Mouse (Mus musculus): ENCODE data around the gene Scamp4. TPM values are rescaled to one million over a fixed set of nuclear protein-coding genes. Genes with fewer than 3 reads are reported as not detected.

Gene Scamp4
- 60.1 and 68.4 TPM in 2 replicates for polyA plus RNA-seq (2015; fragmentation: Nextera tagmentation; extraction: Ambion mirVana)

- H3K27ac ChIP-seq (ENCODE audit: low read length), result peak within 1 kb of the TSS; percentile 82
- H3K36me3 ChIP-seq (ENCODE audit: control insufficient read depth, insufficient read depth), result peaks cover 16% of the 10 kb centered on the region
- peak within 1 kb of the TSS; percentile 85 for H3K9ac ChIP-seq (ENCODE audit: low read length)
- H3K4me3 ChIP-seq (ENCODE audit: low read length), result peak within 1 kb of the TSS; percentile 91
- H3K4me1 ChIP-seq (ENCODE audit: control insufficient read depth, insufficient read depth, low read length), result peaks cover 15% of the 10 kb centered on the region
- ATAC-seq (replicated peaks; ENCODE audit: extremely low read depth, insufficient read depth, low FRiP score), result peak; percentile 95
- H3K27me3 ChIP-seq (ENCODE audit: control insufficient read depth, insufficient read depth, low read length), result no peaks in the 10 kb centered on the region
- no peaks in the 10 kb centered on the region for H3K9me3 ChIP-seq (replicated peaks; ENCODE audit: control insufficient read depth, low read length)
- H3K4me2 ChIP-seq (ENCODE audit: low read depth, low read length), result peak within 1 kb of the TSS; percentile 94
- WGBS, result under 1% methylated on average over 54 of the region's 54 CpGs
These were observed at the start of gene Scamp4, which contains the start of gene Adat3 for GRCm38 (mm10) chr10:80602698-80603325. TSS of gene Scamp4 (plus strand) at chr10:80602872. TSS of gene Adat3 (plus strand) at chr10:80602880.

GRCm38 (mm10) chr10:80553575-80553974 is 49.1 kb upstream of the Scamp4 start:
- 54% methylated on average over 8 of the region's 8 CpGs for WGBS

GRCm38 (mm10) chr10:80553997-80554396 is 48.7 kb upstream of the Scamp4 start:
- Histone ChIP-seq H3K9ac (ENCODE audit: low read length) (peak overlapping the region; percentile 15; the same call in 1 of the 2 replicates), H3K36me3 (ENCODE audit: control insufficient read depth, insufficient read depth) (peaks cover 10% of the 10 kb centered on the region), H3K4me2 (ENCODE audit: low read depth, low read length) (no peak overlapping the region), H3K27me3 (ENCODE audit: control insufficient read depth, insufficient read depth, low read length) (no peaks in the 10 kb centered on the region), H3K27ac (ENCODE audit: low read length) (no peak overlapping the region), H3K9me3 (replicated peaks; ENCODE audit: control insufficient read depth, low read length) (no peaks in the 10 kb centered on the region), H3K4me3 (ENCODE audit: low read length) (no peak overlapping the region), H3K4me1 (ENCODE audit: control insufficient read depth, insufficient read depth, low read length) (peaks cover 24% of the 10 kb centered on the region)
- ATAC-seq (replicated peaks; ENCODE audit: extremely low read depth, insufficient read depth, low FRiP score), result no peak
- WGBS, result 56% methylated on average over 6 of the region's 6 CpGs

More at GRCm38 (mm10) chr10:80553575-80553974, 49.1 kb upstream of the Scamp4 start:
- H3K9me3 ChIP-seq (replicated peaks; ENCODE audit: control insufficient read depth, low read length), result no peaks in the 10 kb centered on the region
- no peak overlapping the region for H3K27ac ChIP-seq (ENCODE audit: low read length)
- peaks cover 11% of the 10 kb centered on the region for H3K36me3 ChIP-seq (ENCODE audit: control insufficient read depth, insufficient read depth)
- ATAC-seq (replicated peaks; ENCODE audit: extremely low read depth, insufficient read depth, low FRiP score), result no peak
- peaks cover 25% of the 10 kb centered on the region for H3K4me1 ChIP-seq (ENCODE audit: control insufficient read depth, insufficient read depth, low read length)
- H3K4me2 ChIP-seq (ENCODE audit: low read depth, low read length), result 0 out of 2 replicates have a peak overlapping the region, but pooled peaks have one; percentile 6
- no peaks in the 10 kb centered on the region for H3K27me3 ChIP-seq (ENCODE audit: control insufficient read depth, insufficient read depth, low read length)
- H3K4me3 ChIP-seq (ENCODE audit: low read length), result no peak overlapping the region
- H3K9ac ChIP-seq (ENCODE audit: low read length), result peak overlapping the region; percentile 15; the same call in 1 of the 2 replicates

- H3K4me3 ChIP-seq (ENCODE audit: low read length), result no peak overlapping the region
- H3K9me3 ChIP-seq (replicated peaks; ENCODE audit: control insufficient read depth, low read length), result no peaks in the 10 kb centered on the region
- ATAC-seq (replicated peaks; ENCODE audit: extremely low read depth, insufficient read depth, low FRiP score), result no peak
- no peak overlapping the region for H3K27ac ChIP-seq (ENCODE audit: low read length)
- no peaks in the 10 kb centered on the region for H3K27me3 ChIP-seq (ENCODE audit: control insufficient read depth, insufficient read depth, low read length)
- no peak overlapping the region for H3K4me2 ChIP-seq (ENCODE audit: low read depth, low read length)
- WGBS, result 28% methylated on average over 5 of the region's 5 CpGs
- peak overlapping the region; percentile 18; the same call in 1 of the 2 replicates for H3K9ac ChIP-seq (ENCODE audit: low read length)
- no peaks in the 10 kb centered on the region for H3K36me3 ChIP-seq (ENCODE audit: control insufficient read depth, insufficient read depth)
- peaks cover 38% of the 10 kb centered on the region for H3K4me1 ChIP-seq (ENCODE audit: control insufficient read depth, insufficient read depth, low read length)
These were observed 45.2 kb upstream of the Scamp4 start for GRCm38 (mm10) chr10:80557346-80557965.

GRCm38 (mm10) chr10:80559431-80559830 is 43.2 kb upstream of the Scamp4 start:
- no peak overlapping the region for H3K4me3 ChIP-seq (ENCODE audit: low read length)
- ATAC-seq (replicated peaks; ENCODE audit: extremely low read depth, insufficient read depth, low FRiP score), result no peak
- H3K4me1 ChIP-seq (ENCODE audit: control insufficient read depth, insufficient read depth, low read length), result peaks cover 26% of the 10 kb centered on the region
- H3K27ac ChIP-seq (ENCODE audit: low read length), result no peak overlapping the region
- H3K9ac ChIP-seq (ENCODE audit: low read length), result no peak overlapping the region
- no peaks in the 10 kb centered on the region for H3K36me3 ChIP-seq (ENCODE audit: control insufficient read depth, insufficient read depth)
- H3K4me2 ChIP-seq (ENCODE audit: low read depth, low read length), result no peak overlapping the region
- WGBS, result 93% methylated on average over 7 of the region's 7 CpGs
- H3K9me3 ChIP-seq (replicated peaks; ENCODE audit: control insufficient read depth, low read length), result no peaks in the 10 kb centered on the region
- no peaks in the 10 kb centered on the region for H3K27me3 ChIP-seq (ENCODE audit: control insufficient read depth, insufficient read depth, low read length)

- peaks cover 26% of the 10 kb centered on the region for H3K4me1 ChIP-seq (ENCODE audit: control insufficient read depth, insufficient read depth, low read length)
- no peaks in the 10 kb centered on the region for H3K9me3 ChIP-seq (replicated peaks; ENCODE audit: control insufficient read depth, low read length)
- peak overlapping the region; percentile 98 for H3K9ac ChIP-seq (ENCODE audit: low read length)
- no peak for ATAC-seq (replicated peaks; ENCODE audit: extremely low read depth, insufficient read depth, low FRiP score)
- no peaks in the 10 kb centered on the region for H3K27me3 ChIP-seq (ENCODE audit: control insufficient read depth, insufficient read depth, low read length)
- peak overlapping the region; percentile 99 for H3K4me3 ChIP-seq (ENCODE audit: low read length)
- H3K36me3 ChIP-seq (ENCODE audit: control insufficient read depth, insufficient read depth), result no peaks in the 10 kb centered on the region
- 0% methylated on average over 13 of the region's 13 CpGs for WGBS
- H3K4me2 ChIP-seq (ENCODE audit: low read depth, low read length), result peak overlapping the region; percentile 96
- no peak overlapping the region; the same call in 1 of the 2 replicates for H3K27ac ChIP-seq (ENCODE audit: low read length)
These were observed 42.1 kb upstream of the Scamp4 start for GRCm38 (mm10) chr10:80560621-80561020.

GRCm38 (mm10) chr10:80561116-80561944 is 41.3 kb upstream of the Scamp4 start, which contains the start of gene Rexo1:
TSS of gene Rexo1 (minus strand) at chr10:80561560.
- Histone ChIP-seq H3K36me3 (ENCODE audit: control insufficient read depth, insufficient read depth) (no peaks in the 10 kb centered on the region), H3K4me3 (ENCODE audit: low read length) (peak within 1 kb of the TSS; percentile 99), H3K9me3 (replicated peaks; ENCODE audit: control insufficient read depth, low read length) (no peaks in the 10 kb centered on the region), H3K4me2 (ENCODE audit: low read depth, low read length) (peak within 1 kb of the TSS; percentile 96), H3K27me3 (ENCODE audit: control insufficient read depth, insufficient read depth, low read length) (no peaks in the 10 kb centered on the region), H3K9ac (ENCODE audit: low read length) (peak within 1 kb of the TSS; percentile 98), H3K4me1 (ENCODE audit: control insufficient read depth, insufficient read depth, low read length) (peaks cover 27% of the 10 kb centered on the region), H3K27ac (ENCODE audit: low read length) (peak within 1 kb of the TSS; percentile 86)
- peak; percentile 82 for ATAC-seq (replicated peaks; ENCODE audit: extremely low read depth, insufficient read depth, low FRiP score)
- WGBS, result under 1% methylated on average over 72 of the region's 72 CpGs

- 31% methylated on average over 17 of the region's 17 CpGs for WGBS
- Histone ChIP-seq H3K27ac (ENCODE audit: low read length) (no peak overlapping the region), H3K4me2 (ENCODE audit: low read depth, low read length) (no peak overlapping the region), H3K9ac (ENCODE audit: low read length) (no peak overlapping the region), H3K27me3 (ENCODE audit: control insufficient read depth, insufficient read depth, low read length) (no peaks in the 10 kb centered on the region), H3K4me3 (ENCODE audit: low read length) (no peak overlapping the region), H3K9me3 (replicated peaks; ENCODE audit: control insufficient read depth, low read length) (no peaks in the 10 kb centered on the region), H3K4me1 (ENCODE audit: control insufficient read depth, insufficient read depth, low read length) (peaks cover 27% of the 10 kb centered on the region), H3K36me3 (ENCODE audit: control insufficient read depth, insufficient read depth) (peaks cover 8% of the 10 kb centered on the region; the same call in 1 of the 2 replicates)
- ATAC-seq (replicated peaks; ENCODE audit: extremely low read depth, insufficient read depth, low FRiP score), result 0 out of 2 replicates have a peak, but pooled peaks have one; percentile 18
These were observed 36.1 kb upstream of the Scamp4 start for GRCm38 (mm10) chr10:80566375-80567092.
